Mouse (Mus musculus) embryonic facial prominence, embryonic 14.5 days (tissue): ENCODE results near the gene Methig1. TPM values are rescaled to one million over a fixed set of nuclear protein-coding genes. Genes with fewer than 3 reads are reported as not detected.
"Not testable (repeated sequence)": the region's sequence is repeated elsewhere in the genome, so short reads cannot be mapped to it uniquely, and the experiment has no call there.

Source experiments
- ATAC-seq: fragments of 200-750 bp; cut with Nextera tagmentation; 2 replicates; pipeline ENCODE4 v1.8.0; 2017; ENCODE audit warnings: low read depth, moderate number of reproducible peaks, moderate TSS enrichment
- DNase-seq: peaks from one replicate; pipeline ENCODE4 v3.0.0-alpha.2; 2015; ENCODE audit warnings: low spot score
- H3K27ac ChIP-seq: fragments of 300-500 bp; sonication (generic); replicated peaks from 2 replicates; pipeline ENCODE4 v1.5.1; 2014; ENCODE audit warnings: low read depth, mild to moderate bottlenecking, low read length, moderate library complexity
- H3K27me3 ChIP-seq: fragments of 300-500 bp; sonication (generic); replicated peaks from 2 replicates; pipeline ENCODE4 v1.6.1; 2014; ENCODE audit warnings: low read length; ENCODE audit not compliant: control insufficient read depth, insufficient read depth
- H3K36me3 ChIP-seq: fragments of 300-500 bp; sonication (generic); 2 replicates; pipeline ENCODE4 v1.6.1; 2014; ENCODE audit warnings: low read length, mixed read lengths; ENCODE audit not compliant: control insufficient read depth, insufficient read depth
- H3K4me1 ChIP-seq: fragments of 300-500 bp; sonication (generic); 2 replicates; pipeline ENCODE4 v1.6.1; 2014; ENCODE audit warnings: antibody characterized with exemption, low read length; ENCODE audit not compliant: control insufficient read depth, insufficient read depth
- H3K4me2 ChIP-seq: fragments of 300-500 bp; sonication (generic); 2 replicates; pipeline ENCODE4 v1.6.1; 2014; ENCODE audit warnings: low read depth, mild to moderate bottlenecking, low read length, moderate library complexity, mixed read lengths
- H3K4me3 ChIP-seq: fragments of 300-500 bp; sonication (generic); 2 replicates; pipeline ENCODE4 v1.5.1; 2014; ENCODE audit warnings: low read depth, mild to moderate bottlenecking, low read length
- H3K9ac ChIP-seq: fragments of 300-500 bp; sonication (generic); 2 replicates; pipeline ENCODE4 v1.6.1; 2014; ENCODE audit warnings: low read depth, mild to moderate bottlenecking, low read length, moderate library complexity, mixed read lengths
- H3K9me3 ChIP-seq: fragments of 300-500 bp; sonication (generic); 2 replicates; pipeline ENCODE4 v1.6.1; 2016; ENCODE audit warnings: low read length; ENCODE audit not compliant: control insufficient read depth
- WGBS: fragments of 180-500 bp; shearing (Covaris S2); extraction: QIAGEN DNeasy Blood & Tissue Kit; methylation state at CpG from one replicate; pipeline ENCODE4 v1.1.7; 2014; 5-methylcytosine and 5-hydroxymethylcytosine counted together
- polyA plus RNA-seq: library from polyadenylated mRNA; unstranded; fragments of >200 nt; fragmentation: Nextera tagmentation; extraction: Ambion mirVana; gene quantifications from 2 replicates; pipeline ENCODE4 v1.2.1, GENCODE M21; 2014

The Methig1 gene
- polyA plus RNA-seq, 1 experiment from 2014 or later, result not detected

- not testable (repeated sequence) for H3K9me3 ChIP-seq, H3K4me1 ChIP-seq, H3K27me3 ChIP-seq, H3K27ac ChIP-seq, H3K4me2 ChIP-seq, H3K9ac ChIP-seq, H3K4me3 ChIP-seq, DNase-seq, H3K36me3 ChIP-seq
- ATAC-seq, result peak; percentile 22; the same call in 1 of the 2 replicates
- WGBS, result 27% methylated on average over 2 of the region's 10 CpGs
Measured at GRCm38 (mm10) chr15:100332077-100332961, 20.6 kb upstream of the Methig1 start.

DNA sequence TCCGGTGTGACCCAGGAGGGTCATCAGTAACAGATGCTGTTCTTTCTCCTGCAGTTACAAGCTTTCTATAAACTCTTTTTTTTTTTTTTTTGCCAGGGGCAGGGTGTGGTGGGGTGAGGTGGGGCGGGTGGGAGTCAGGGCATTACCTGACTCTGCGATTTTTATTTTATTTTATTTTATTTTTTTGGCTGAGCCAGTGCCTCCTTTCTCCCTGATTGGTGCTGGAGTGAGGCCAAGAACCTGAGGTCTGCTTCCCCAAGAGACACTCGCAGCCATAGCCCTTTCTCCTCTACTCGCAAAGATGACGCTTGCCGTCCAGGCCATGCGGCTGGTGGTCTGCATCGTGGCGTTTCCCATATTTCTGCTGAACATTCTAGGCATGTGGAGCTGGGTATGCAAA lies 18.3 kb upstream of the Methig1 start, which contains the start of gene Mettl7a3:
TSS of gene Mettl7a3 (plus strand) at position 301 of the 400 bp plus-strand sequence.
- WGBS, result 53% methylated on average over 10 of the region's 10 CpGs
- Histone ChIP-seq H3K9ac (no peak within 1 kb of the TSS), H3K27me3 (no peaks in the 10 kb centered on the region), H3K4me3 (no peak within 1 kb of the TSS), H3K27ac (no peak within 1 kb of the TSS), H3K4me2 (no peak within 1 kb of the TSS), H3K9me3 (no peaks in the 10 kb centered on the region), H3K4me1 (no peaks in the 10 kb centered on the region), H3K36me3 (no peaks in the 10 kb centered on the region)
- DNase-seq, result no peak
- ATAC-seq, result no peak

DNA sequence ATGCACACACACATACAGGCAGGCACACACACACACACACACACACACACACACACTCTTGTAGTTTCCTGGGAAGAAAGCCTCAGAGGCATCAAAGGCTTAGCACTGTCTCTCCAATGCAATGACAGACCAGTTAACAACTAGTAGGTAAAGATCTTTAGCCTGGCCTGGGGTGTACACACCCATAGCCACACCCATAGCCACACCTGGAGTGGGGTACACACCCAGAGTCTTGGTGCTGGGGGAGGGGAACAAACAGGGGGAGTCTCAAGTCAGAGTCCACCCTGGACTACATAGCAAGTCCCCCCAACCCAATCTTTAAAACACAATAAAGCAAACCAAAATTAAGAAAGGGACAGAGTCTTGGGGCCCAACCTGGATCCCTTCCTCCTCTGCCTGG lies 15.6 kb upstream of the Methig1 start:
- H3K36me3 ChIP-seq, ATAC-seq: not testable (repeated sequence)

GRCm38 (mm10) chr15:100337847-100338246 lies 15.1 kb upstream of the Methig1 start:
- not testable (repeated sequence) for H3K27me3 ChIP-seq, H3K4me2 ChIP-seq, H3K27ac ChIP-seq, H3K4me1 ChIP-seq, H3K9me3 ChIP-seq, ATAC-seq, H3K36me3 ChIP-seq, H3K4me3 ChIP-seq, H3K9ac ChIP-seq
- peak; percentile 39 for DNase-seq
- 44% methylated on average over 10 of the region's 10 CpGs for WGBS

More for the DNA sequence above, 15.6 kb upstream of the Methig1 start:
- H3K27ac ChIP-seq, H3K27me3 ChIP-seq, H3K9ac ChIP-seq, H3K4me1 ChIP-seq, H3K4me3 ChIP-seq, DNase-seq, H3K9me3 ChIP-seq, H3K4me2 ChIP-seq: not testable (repeated sequence)

DNA sequence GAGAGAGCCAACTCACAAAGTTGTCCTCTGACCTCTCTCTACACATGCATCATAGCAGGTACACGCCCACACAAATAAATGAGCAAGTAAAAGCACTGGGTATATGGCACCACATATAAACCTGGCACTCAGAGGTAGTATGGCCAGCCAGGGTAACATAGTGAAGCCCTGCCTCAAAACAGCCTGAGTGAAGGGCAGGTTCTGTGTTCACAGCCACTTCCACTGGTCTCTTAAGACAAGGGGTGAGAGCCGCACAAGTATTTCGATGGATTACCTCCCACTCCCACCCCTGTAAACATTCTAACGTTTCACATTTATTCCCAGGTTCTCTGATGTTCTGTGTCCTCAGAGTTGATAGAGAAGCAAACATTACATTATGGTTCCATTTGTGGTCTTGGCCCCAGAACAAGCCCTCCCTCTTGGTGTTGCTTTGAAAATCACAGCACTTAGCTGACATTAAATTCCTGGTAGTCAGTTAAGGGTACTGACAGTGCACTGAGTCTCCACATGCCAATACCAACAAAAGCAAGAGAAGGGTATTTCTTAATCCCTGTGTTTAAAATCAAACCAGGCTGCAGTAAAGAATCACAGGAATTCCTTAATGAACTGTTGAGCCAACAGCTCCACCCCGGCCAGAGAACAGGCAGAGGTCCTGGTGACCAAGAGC lies 11.5 kb upstream of the Methig1 start:
- H3K27ac ChIP-seq, H3K27me3 ChIP-seq, H3K36me3 ChIP-seq, H3K4me2 ChIP-seq, H3K9ac ChIP-seq, ATAC-seq, H3K4me3 ChIP-seq, H3K9me3 ChIP-seq, H3K4me1 ChIP-seq: not testable (repeated sequence)
- WGBS, result 52% methylated on average over 4 of the region's 5 CpGs
- peak; percentile 22 for DNase-seq

DNA sequence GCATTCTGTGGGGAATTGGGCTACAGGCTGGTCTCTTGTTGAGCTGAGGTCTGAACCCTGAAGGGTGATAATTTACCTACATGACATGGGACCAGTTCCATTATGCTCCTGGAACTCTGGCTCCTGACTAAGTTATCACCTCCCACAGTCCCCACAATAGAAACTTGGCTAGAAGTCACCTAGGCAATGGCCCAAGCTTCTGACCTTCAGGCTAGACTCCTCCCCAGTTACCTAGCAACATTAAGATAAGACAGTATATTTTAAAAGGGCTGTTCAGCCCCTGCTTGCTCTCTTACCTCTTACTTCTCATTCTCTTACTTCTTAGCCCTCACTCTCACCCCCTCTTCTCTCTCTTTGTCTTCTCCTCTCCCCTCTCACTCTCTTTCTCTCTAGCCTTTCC lies 7.5 kb upstream of the Methig1 start:
- Histone ChIP-seq H3K36me3 (no peaks in the 10 kb centered on the region), H3K4me1 (no peaks in the 10 kb centered on the region), H3K4me3 (no peak overlapping the region), H3K9me3 (no peaks in the 10 kb centered on the region), H3K4me2 (no peak overlapping the region), H3K27me3 (no peaks in the 10 kb centered on the region), H3K27ac (no peak overlapping the region), H3K9ac (no peak overlapping the region)
- ATAC-seq (no peak), DNase-seq (no peak)

DNA sequence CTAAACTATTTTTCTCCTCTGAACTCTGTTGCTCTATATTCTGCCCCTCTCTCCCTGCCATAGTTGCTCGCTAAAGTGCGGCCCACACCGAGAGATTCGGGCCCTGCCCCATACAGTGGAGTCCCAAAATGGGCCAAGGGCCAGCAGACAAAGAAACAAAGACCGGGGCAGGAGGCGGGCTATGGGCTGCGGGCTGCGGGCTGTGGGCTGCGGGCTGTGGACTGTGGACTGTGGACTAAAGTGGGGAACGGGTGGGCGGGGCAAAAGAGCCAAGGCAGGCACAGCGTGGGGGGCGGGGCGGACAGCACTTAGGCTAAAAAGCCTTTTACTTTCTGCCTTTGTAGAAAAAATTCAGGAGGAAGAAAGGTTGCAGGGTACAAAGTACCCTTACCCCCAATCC lies 6.2 kb upstream of the Methig1 start:
- DNase-seq (peak; percentile 22), ATAC-seq (peak; percentile 55; the same call in 1 of the 2 replicates)
- Histone ChIP-seq H3K36me3 (no peaks in the 10 kb centered on the region), H3K4me1 (no peaks in the 10 kb centered on the region), H3K27ac (peak overlapping the region; percentile 50; the same call in 1 of the 2 replicates), H3K27me3 (no peaks in the 10 kb centered on the region), H3K4me3 (no peak overlapping the region), H3K4me2 (no peak overlapping the region), H3K9me3 (no peaks in the 10 kb centered on the region), H3K9ac (no peak overlapping the region)
- 69% methylated on average over 14 of the region's 14 CpGs for WGBS

GRCm38 (mm10) chr15:100349496-100349895 lies 3.5 kb upstream of the Methig1 start:
- ATAC-seq, result no peak
- Histone ChIP-seq H3K4me1 (no peaks in the 10 kb centered on the region), H3K9me3 (no peaks in the 10 kb centered on the region), H3K9ac (no peak overlapping the region), H3K4me2 (no peak overlapping the region), H3K27ac (no peak overlapping the region), H3K4me3 (no peak overlapping the region), H3K27me3 (no peaks in the 10 kb centered on the region), H3K36me3 (no peaks in the 10 kb centered on the region)
- DNase-seq, result no peak
- WGBS, result 41% methylated on average over 2 of the region's 2 CpGs
